Mouse (Mus musculus): ENCODE data around the gene Trim30d.
"Not testable (repeated sequence)": the region's sequence is repeated elsewhere in the genome, so short reads cannot be mapped to it uniquely, and the experiment has no call there.

The Trim30d gene

DNA sequence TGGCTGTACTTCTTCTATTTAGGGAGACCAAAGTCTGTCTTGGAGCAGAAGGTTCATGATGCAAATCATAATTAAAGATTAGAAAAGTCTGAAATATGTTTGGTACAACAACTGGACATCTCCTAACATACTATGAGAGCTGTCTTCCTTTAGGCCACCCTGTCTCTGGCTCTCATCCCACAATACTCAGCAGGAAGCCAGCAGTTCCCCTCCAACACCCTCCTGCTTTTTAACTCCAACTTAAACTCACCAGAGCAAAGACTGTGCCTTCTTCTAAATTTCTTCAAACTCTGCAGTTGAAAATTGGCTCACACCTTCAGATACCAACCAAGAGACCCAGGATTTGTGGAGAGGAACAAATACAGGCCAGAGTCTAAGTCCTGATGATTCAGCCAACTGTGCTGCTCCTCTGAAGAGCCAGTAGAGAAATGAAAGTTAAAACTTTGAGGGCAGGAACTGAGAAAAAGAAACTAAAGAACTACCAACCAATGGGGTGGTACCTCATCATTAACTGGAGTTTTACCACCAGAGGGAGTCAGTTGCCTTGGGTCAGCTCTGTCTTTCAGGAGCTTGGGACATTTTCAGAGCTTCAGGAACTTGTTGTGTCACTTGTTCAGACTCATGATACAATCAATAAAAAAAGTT is at the start of gene Trim30d:
Gene Trim30d, minus strand, starts transcription at position 429 of the 645 bp plus-strand sequence.
- DNase-seq: not testable (repeated sequence)

DNA sequence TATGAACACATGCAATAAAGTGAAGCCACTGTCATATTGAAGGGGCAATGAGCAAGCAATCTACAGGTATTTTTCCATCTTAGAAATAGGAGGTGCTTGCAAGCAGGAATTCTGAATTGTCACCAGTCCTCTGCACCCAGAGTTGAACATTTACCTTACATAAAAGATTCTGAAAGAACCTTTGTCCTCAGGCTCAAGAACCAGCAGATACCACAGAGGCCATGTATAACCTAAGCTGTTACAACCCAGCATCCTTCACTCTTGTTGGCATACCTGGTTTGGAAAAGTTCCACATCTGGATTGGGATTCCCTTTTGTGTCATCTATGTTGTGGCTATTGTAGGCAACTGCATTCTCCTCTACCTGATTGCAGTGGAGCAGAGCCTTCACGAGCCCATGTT is 45.1 kb upstream of the Trim30d start:
- DNase-seq: no peak

DNA sequence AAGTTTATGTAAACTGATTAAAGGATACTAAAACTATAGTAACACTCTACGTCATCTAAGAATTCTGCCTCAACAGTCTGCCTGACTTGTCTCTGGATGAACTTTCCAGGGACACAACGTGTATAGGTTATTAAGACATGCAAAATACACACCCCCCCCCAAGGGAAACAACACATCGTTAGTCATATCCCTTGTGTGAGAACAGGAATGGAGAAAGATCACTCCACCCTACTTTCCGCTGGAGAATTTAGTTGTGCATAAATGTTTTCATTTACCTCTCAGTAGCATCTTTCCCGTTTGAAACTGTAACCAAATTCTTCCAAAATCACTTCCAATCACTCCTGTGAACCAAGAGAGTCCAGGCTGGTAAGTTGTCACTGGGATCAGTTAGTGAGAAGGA is 42.2 kb upstream of the Trim30d start, which contains the start of gene Olfr651:
Gene Olfr651, plus strand, starts transcription at position 301 of the 400 bp plus-strand sequence.
- DNase-seq: no peak

DNA sequence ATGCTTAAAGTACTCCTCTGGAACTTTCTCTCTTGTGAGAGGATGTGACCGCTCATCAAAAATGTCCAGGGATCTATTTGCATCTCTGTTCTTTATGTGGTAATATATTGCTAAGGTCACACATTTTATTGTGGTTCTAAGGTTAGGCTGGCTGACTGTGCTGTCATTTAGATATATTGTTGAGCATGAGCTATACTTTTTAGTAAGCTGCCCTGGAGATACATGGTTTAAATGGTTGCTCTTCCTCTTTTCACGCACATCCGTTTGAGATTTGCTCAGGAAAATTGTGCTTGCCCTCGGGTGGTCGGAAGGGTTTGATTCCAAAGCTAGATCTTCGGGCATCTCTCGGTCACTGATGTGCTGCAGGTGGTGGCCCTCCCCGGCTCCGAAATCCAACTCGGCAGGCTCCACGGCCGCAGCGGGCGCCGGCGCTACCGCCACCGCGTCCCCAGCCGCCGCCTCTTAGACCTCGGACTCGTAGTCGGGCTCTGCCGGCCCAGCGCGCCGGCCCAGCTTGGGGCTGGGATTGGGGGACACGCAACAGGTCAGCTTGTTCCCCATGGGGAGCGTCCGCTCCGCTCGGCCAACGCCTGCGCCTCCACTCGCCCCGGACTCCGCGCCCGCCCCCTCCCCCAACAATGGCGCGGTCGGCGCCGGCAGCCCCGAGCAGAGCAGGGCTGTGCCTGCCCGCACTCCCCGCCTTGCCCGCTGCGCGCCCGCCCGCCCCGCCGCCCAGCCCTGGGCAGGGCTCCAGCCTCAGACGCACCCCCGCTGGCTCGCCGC is 5.9 kb downstream of the Trim30d start:
- no peak for DNase-seq

DNA sequence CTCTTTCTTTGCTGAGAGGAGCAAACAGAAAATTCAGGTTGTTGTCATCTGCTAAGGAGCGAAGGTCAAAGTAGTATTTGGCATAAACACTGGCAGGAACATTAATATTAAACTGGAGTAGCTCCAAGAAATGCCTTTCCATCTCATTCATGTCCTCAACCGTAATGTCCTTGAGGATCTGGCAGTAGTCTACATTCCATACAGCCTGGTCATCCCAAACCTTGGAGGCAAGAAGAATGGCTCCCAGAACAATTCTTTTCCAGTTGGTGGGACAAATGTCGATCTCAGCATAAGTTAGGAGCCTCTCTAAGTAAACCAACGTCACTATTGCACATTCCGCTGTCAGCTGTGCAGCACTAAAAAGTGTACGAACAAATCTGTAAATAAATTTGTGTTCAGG is 6.5 kb downstream of the Trim30d start:
- not testable (repeated sequence) for DNase-seq

DNA sequence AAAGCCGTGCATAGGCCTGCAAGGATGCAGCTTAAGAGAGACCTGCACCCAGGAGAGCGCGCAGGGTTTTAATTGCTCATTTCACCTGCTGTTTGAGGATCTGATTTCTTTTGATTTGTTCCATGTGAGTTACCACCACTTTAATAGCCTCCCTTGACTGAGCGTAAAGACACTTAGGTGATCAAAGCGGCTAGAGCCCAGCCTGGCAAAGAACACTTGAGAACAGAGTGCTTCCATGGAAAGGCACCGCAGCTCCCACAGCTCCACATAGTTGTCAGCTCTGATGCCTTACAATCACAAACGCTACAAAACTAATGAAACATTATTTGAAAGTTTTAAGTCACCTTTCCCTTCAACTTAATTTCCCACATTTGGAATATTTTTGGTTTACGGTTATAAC is 8.2 kb downstream of the Trim30d start:
- DNase-seq: not testable (repeated sequence)

DNA sequence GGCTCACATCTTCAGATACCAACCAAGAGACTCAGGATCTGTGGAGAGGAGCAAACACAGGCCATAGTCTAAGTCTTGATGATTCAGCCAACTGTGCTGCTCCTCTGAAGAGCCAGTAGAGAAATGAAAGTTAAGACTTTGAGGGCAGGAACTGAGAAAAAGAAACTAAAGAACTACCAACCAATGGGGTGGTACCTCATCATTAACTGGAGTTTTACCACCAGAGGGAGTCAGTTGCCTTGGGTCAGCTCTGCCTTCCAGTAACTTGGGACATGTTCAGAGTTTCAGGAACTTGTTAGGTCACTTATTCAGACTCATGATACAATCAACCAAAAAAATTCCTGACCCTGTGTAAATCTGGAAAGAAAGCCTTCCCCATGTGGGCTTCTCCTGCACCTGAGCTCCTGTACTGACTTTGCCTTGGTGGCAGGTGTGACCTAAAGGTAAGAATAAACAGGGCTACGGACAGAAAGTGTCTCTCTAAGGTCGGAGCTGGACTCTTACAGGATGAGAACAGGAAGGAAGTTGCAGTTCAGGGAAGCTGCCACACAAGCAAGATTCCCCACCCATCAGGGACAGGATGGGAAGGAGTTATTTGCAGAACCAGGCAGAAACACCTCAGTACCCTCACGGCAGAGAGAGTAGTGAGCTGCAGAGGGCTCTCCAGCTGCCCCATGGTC is 42.4 kb downstream of the Trim30d start, which contains the start of gene Trim30a:
Gene Trim30a, minus strand, starts transcription at position 129 of the 680 bp plus-strand sequence.
- peak; percentile 34 for DNase-seq

DNA sequence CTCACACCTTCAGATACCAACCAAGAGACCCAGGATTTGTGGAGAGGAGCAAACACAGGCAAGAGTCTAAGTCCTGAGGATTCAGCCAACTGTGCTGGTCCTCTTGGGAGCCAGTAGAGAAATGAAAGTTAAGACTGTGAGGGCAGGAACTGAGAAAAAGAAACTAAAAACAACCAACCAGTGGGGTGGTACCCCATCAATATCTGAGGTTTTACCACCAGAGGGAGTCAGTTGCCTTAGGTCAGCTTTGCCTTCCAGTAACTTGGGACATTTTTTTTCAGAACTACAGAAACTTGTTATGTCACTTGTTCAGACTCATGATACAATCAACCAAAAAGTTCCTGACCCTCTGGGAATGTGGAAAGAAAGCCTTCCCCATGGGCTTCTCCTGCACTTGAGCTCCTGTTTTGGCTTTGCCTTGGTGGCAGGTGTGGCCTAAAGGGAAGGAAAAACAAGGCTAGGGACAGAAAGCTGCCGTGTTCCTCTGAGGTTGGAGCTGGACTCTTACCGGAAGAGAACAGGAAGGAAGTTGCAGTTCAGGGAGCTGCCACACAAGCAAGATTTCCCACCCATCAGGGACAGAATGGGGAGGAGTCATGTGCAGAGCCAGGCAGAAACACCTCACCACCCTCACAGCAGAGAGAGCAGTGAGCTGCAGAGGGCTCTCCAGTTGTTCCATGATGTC is 61.5 kb downstream of the Trim30d start:
- peak; percentile 33 for DNase-seq

Measured in kidney, adult 18-20 months (tissue).